Mouse (Mus musculus) lung, adult 10 weeks (tissue): Measurements from ENCODE around the gene Chrm3. TPM values are rescaled to one million over a fixed set of nuclear protein-coding genes. Genes with fewer than 3 reads are reported as not detected.

Experiments used
- polyA plus RNA-seq: library from polyadenylated mRNA; stranded (reverse); fragments of 350-450 nt; fragmentation: Illumina TruSeq; extraction: RNeasy Lipid Tissue Mini Kit (QIAGEN cat#74804); gene quantifications from one replicate; pipeline ENCODE4 v1.2.3, GENCODE M21; 2014; ENCODE audit warnings: low read depth, low replicate concordance; ENCODE audit not compliant: insufficient read depth

The Chrm3 gene
- polyA plus RNA-seq: 0.85 TPM

GRCm38 (mm10) chr13:10360777-10361176 lies at the start of gene Chrm3:
Gene Chrm3, minus strand, starts transcription at chr13:10360847.

